Mouse (Mus musculus) left cerebral cortex, postnatal 14 days (tissue): ENCODE measurements at regions not wholly inside any gene's neighbourhood (a gene's known extent, or its start where the extent isn't known, plus 50 kb on each side); places are given as distances from the start of the nearest gene placed in this dataset.
"Not testable (repeated sequence)": the region's sequence is repeated elsewhere in the genome, so short reads cannot be mapped to it uniquely, and the experiment has no call there.

Experiments
- DNase-seq, 2 experiments: peaks; one replicate each; pipeline ENCODE4 v3.0.0; 2021 to 2022; ENCODE audit warnings: low spot score in 2 of 2, mixed read lengths in 1 of 2
- intact Hi-C: fragments of 180-260 bp; cut with DNase I; formaldehyde crosslinking; loops from one replicate; pipeline ENCODE4 v1.15.1; 2025

DNA sequence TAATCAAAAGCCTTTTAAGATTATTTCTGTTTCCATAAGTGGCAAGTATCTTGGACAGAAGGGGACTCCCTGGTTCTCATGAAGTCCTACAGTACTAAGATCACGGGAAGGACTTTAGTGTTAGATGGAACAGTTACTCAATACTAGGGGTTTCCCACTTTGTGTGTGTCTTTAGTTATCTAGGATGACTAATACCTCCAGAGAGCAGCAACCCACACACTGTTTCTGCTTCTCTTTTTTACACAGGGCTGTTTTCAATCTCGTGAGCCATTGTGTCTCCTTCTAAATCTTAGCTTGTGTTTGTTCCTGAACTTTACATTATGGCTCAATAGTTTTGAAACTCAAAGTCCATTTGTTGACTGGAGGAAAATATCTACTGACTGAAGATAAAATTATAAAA is 496.5 kb upstream of the Impg1 start:
- no peak for DNase-seq
- intact Hi-C loops, result no loop called here

DNA sequence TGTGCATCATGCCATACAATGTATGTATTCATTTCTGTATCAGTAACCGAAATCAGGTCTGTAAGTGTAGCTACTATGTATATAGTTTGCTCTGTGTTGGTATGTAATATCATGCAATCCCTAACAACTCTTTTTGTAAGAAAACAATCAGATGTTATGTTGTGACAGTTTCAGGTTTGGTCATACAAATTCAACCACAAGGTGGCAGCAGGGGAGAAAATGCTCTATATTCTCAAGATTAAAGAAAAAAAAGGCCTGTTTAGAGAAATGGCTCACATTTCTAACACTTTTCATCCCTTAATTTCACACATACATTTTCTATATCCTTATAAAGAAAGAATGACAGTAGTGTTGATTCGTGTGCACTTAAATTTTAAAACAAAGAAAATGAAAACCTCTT is 477.7 kb upstream of the Impg1 start:
- peak; percentile 26 to 55 for DNase-seq
- intact Hi-C loops, result loop anchor here (5.0 kb wide), 1 partner anchor 684 kb away; no protein-coding TSS in a partner anchor

DNA sequence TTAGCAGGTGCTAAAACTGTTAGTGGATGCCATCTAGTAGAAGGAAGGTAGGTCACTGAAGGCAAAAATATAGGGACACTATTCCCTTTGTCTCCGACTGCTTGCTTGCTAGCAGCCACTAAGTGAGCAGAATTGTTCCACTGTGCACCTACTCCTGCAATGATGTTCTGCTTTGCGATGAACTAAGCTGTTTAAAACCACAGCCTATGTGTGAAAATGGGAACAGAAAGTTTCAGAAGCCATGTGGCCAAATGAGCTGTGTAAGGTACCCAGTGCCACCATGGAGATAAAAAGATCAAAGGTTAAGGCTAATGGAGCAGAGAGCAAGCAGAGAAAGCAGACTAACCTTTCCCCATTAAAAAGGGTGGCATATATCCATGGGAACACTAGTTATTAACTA is 476.1 kb upstream of the Impg1 start:
- DNase-seq, result no peak
- intact Hi-C loops, result loop anchor here (5.0 kb wide), 1 partner anchor 686 kb away; no protein-coding TSS in a partner anchor

DNA sequence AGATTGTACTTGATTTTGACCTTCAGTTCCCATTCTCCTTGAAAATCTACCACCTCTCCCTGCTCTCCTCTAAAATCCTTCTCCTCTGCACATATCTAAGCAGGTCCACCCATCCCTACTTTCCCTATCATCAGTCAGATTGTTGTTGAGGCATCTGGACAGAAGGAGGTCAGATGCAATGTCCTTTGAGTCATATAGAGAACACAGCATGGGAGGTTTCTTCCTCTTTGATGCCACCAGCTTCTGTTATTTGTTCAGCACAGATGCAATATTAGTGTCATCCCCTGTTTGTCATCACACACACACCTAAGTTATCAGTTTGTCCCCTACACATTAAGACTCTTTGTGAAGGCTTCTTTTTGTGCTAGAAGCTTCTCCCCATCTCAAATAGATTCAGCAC is 473.0 kb upstream of the Impg1 start:
- no peak for DNase-seq
- intact Hi-C loops, result no loop called here

DNA sequence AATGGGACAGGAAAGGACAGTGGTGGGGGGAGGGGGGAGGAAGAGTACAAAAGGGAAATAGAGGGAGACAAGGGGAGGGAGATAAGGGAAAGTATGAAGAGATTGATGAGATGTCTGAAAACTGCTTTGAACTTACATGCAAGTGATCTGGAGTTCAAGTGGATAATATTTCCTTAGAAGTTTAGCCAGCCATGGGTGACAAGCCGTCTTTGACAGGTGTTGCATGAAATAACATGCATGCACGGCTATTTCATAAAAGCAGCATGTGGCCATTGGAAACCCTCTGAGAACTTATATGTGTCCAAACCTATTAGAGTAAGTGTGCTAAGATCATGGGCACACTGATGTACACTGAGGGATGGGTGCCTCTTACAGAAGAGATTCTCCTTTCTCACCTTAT is 465.3 kb upstream of the Impg1 start:
- intact Hi-C loops, result no loop called here
- DNase-seq, result no peak

DNA sequence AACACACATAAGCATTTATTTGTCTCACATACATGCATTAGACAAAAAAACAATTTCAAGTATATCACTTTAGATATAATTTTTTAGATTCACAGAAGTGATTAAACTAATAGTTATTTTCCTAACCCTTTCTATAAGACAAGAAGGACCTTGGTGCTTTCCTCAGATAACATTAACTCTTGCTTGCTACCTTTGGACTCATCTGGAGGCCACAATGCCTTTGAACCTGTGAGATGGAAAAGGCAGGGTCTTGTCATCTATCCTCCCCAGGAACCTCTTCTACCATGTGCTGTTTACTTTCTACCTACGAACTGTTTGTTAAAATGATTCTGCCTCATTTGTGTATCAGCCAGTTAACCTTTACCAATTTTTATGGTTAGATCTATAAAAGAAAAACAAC is 455.0 kb upstream of the Impg1 start:
- no peak for DNase-seq
- intact Hi-C loops, result no loop called here

DNA sequence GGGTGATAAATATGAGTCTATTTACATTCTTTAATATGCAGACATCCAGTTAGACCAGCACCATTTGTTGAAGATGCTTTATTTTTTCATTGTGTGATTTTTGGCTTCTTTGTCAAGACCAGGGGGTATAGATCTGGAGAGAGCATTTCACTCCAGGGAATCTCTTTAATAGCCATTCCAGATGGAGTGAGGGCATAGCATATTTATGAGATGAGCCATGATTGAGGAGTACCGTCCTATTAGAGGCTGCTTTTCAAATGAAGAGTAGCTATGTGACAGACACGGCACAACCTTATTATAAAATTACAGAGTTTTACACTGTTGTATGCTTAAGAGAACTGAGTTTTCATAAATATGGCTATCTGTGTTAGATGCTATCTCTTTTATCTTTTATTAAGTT is 448.6 kb upstream of the Impg1 start:
- intact Hi-C loops, result no loop called here

DNA sequence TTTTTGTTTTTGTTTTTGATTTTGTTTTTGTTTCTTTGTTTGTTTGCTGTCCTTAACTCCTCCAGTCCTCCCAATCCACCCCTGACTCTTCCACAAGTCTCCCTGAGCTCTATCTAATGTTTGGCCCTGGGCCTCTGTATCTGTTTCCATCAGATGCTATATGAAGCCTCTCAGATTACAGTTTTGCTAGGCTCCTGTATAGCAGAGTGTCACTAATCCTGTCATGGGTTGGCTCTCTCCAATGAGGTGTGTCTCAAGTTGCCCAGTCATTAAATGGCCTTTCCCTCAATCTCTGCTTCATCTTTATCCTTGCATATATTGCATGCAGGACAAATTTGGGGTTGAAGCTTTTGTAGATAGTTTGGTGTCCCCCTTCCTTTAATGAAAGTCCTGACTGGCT is 446.9 kb upstream of the Impg1 start:
- DNase-seq, result no peak
- intact Hi-C loops, result no loop called here

More for the DNA sequence above, 448.6 kb upstream of the Impg1 start:
- no peak for DNase-seq

DNA sequence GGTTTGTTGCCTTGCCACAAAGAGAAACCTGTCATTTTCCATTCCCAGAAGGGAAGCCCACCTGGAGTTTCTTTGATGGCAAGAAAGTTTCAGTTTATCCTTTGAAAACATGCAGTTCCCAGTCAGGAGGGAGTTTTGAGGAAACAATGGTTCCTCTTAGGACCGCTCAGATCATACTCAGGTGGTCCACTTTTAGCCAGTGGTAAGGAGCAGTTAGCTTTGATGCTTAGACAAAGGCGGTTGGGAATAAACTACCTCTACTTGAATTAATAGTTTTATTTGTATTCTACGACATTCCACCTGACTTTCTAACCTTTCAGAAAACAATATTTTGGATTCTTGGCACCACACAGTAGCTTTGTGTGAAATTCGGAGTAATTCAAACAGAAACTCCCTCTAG is 401.5 kb upstream of the Impg1 start:
- intact Hi-C loops, result no loop called here
- DNase-seq, result no peak

DNA sequence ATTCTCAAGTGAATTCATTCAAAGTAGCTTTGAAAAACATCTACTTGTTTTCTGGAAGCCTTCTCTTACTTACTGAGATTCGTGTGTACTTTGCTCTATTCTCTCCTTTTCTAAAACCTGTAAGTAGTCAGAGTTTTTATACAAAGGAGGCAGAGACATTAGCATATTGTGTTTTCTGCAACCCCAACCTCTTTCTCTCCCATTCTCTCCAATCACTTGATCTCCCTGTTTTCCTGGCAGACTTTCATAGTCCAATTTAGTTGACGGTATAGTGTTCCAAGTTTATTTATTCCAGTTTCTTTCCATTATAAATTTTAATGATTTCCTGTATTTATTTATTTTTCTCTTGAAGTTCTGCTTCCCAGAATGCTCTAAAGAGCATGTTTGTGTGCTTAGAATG is 393.7 kb upstream of the Impg1 start:
- intact Hi-C loops, result no loop called here
- DNase-seq, result no peak

DNA sequence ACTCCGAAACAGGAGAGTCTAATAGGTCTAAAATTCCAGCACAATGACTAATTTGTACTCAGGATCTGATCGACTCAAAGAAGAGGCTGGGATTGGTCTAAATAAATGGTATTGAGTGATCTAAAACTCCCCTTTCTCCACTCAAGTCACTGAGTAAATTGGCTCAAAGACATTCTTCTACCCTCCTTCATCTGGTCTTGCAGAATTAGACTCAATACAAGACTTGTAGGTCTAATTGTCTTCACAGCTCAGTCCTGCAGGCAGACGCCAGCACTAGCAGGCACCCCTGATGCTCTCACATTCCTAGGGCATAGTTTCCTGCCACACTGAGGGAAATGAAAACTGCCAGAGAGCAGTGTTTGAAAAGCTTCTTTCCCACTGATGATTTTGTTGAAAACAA is 382.9 kb upstream of the Impg1 start:
- DNase-seq, result no peak
- intact Hi-C loops, result no loop called here

DNA sequence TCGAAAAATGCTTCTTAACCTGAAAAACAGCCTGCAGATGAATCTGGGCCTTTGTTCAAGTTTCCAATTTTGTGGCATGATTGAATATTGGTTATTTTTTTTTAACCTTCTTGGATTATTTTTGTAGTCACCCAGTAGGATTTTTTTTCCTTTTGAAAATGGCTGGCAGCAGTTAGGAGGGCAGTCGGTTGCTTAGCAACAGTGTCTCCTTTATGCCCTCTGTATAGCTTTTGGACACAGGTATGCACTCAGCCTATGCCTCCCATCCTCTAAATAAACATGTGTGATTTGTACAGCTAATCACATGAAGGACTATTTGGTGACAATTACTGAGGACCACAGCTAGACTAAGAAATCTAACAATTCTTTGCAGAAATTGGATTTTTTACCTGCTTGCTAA is 367.5 kb upstream of the Impg1 start:
- DNase-seq, result no peak
- intact Hi-C loops, result no loop called here

DNA sequence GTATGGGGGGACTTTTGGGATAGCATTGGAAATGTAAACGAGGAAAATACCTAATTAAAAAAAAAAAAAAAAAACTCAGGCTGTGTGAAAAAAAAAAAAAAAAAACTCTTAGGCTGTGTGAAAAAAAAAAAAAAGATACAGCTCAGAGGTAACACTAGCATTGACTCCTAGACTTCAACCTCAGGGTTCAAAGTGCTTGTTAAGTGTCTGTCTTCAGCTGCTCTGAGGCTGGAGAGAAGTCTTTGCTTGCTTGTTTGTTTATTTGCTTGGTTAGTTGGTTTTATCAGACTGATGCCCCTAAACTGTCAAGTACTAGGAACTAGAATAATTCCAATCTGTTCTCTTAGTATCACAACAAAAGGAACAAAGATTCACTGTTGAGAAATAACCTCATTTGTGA is 360.1 kb upstream of the Impg1 start:
- intact Hi-C loops, result no loop called here
- no peak for DNase-seq

DNA sequence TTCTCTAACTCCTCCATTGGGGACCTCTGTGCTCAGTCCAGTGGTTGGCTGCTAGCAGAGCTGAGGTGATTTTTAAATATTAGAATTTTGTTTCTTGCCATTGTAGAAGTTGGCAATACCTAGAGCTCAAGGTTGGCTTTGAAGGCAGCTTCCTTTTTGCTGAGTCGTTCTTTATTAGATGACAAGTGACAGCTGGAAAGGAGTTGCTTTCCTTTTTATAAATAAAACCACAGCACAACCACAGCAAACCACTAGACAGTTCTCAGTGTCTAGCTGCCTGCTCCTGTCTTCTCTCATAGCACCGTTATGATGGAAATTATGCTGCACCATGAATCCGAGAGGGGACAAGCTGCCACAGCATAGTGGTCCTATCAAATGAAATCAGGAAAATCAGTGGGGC is 354.8 kb upstream of the Impg1 start:
- intact Hi-C loops, result no loop called here
- no peak for DNase-seq

DNA sequence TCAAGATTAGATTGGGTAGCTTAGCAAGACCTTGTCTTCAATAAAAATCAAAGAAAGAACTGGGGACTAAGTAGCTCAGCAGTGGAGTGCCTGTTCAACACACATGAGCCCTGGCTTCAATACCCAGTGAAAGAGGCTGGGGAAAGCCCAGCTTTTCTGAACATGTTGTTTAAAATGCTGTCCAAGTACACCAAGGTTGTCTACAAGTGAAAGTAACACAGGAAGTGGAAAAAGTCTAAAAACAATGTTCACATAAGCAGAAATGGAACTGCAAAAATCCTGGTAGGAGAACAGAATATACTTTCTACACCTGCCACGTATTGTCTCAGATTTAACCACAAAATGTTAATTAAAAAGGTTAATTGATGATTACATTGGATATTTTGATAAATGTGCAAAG is 353.8 kb upstream of the Impg1 start:
- intact Hi-C loops, result no loop called here
- no peak for DNase-seq

DNA sequence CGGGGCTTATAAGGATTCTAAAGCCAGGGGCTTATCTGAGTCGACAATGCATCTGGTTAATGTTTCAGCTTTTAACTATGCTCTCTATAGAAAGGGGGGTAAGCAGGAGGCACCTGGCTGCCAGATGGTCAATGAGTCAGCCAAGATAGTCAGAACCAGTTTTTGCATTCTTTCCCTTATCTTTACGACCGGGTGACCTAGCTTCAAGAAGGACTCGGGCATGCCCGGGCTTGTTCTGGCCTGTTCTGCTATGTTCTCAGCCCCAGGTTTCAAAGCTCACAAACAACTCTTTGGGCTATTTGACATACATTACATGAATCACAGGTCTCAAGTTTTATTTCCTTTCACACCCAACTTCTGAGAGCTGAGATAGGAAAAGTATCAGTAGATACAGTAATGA is 348.6 kb upstream of the Impg1 start:
- DNase-seq, intact Hi-C loops: not testable (repeated sequence)

DNA sequence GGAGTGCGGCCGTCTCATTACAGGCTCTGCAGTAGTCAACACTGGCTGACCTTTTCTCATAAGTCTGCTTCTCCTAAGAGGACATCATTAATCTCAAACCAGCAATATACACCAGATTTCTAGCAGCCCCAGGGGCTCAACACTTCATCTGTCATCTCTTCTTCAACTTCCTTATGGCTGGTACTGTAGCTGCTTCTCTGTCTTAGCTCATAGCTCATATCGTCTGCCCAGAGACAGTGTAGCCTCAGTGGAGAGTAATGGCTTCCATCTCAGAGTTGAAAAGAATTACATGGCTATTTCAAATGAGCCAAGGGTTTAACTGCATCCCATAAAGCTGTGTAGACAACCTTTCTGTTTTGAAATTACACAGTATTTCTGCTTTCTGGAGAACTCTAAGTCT is 326.2 kb upstream of the Impg1 start:
- intact Hi-C loops, result no loop called here
- DNase-seq, result no peak

DNA sequence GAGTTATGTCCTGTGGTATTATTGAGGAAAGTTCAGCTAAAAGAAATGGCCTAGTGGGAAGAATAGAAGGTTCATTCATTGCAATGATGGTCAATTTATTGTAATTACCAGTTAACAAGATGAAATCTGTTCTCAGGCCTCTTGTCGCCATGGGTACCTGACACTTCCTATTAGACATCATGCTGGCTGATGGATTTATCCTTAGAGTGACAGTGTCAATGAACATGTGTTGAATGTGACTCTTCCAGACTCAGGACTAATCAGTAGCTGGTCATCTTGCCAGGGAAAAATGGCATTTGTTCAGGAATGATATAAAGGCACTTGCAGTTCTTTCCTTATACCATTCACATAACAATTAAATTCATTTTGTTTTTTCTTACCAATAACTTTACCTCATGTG is 309.3 kb upstream of the Impg1 start:
- intact Hi-C loops, result no loop called here

DNA sequence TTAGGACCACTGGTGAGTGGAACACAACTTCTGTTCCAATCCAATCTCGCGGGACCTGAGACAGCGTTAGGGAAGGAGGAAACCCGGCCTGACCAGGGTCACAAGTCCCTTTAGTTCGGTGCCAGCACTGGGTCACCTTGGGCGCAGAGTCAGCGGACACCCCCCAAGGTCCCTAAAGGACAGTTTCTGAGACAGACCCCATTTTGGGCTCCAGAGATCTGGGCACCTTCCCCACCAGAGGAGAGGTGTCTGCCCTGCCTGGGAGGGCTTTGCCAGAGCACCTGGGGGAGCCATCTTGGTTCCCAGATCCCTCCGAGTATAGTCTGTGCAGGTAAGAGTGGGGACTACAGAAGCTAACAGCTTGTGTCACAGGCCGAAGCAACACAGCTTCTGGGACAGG is 270.5 kb upstream of the Impg1 start:
- intact Hi-C loops, DNase-seq: not testable (repeated sequence)

More for the DNA sequence above, 309.3 kb upstream of the Impg1 start:
- no peak for DNase-seq

DNA sequence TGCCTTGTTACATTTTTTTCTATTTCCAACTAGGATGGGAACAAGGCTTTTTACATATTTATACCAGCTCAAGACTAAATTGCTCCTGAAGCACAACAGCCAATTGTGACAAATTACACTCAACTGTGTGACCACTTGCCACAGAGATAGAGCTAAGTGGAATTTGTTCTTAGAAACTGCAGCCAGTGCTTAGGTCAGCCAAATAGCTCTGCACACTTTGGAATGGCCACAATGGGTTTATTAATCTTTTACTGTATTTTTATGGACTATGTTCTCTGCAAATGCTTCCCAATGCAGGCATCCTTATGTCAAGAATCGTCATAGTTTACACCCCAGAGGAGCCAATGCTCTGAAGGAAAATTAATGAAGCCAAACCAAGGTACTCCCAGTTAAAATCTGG is 267.7 kb upstream of the Impg1 start:
- no peak for DNase-seq
- intact Hi-C loops, result no loop called here

DNA sequence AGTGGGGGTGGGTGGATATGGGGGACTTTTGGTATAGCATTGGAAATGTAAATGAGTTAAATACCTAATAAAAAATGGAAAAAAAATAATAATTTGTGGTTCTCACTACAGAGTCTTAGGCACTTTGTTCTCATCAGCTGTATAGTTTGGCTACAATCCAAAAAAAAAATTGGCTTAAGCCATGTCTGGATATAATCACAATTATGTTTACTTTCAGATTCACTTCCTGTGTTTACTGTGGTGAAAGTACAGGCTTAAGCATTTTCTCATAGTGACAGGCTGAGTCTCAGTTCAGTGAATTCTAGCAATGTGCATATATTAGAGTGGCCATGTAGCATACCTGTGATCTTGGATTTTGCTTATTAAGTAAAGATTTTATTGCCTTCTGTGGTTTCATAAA is 258.4 kb upstream of the Impg1 start:
- DNase-seq, result no peak
- intact Hi-C loops, result no loop called here

DNA sequence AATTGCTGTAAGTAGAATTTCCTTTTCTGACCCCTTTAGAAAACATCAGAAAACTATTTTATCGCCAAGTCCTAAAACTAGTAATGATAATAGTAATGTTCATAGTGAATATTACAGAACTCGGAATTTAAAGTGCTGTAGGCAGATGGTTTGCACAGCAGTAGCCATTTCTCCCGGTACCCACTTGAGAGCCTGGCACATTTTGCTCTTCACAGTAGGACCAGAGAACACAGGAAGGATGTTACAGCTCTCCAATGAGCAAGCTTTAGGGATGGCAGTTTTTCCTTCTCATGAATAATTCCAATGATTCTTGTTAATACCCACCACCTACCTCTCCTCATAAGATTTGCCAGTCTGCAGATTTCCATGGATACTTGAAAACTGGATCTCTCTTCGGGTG is 253.2 kb upstream of the Impg1 start:
- DNase-seq, result no peak
- intact Hi-C loops, result no loop called here

DNA sequence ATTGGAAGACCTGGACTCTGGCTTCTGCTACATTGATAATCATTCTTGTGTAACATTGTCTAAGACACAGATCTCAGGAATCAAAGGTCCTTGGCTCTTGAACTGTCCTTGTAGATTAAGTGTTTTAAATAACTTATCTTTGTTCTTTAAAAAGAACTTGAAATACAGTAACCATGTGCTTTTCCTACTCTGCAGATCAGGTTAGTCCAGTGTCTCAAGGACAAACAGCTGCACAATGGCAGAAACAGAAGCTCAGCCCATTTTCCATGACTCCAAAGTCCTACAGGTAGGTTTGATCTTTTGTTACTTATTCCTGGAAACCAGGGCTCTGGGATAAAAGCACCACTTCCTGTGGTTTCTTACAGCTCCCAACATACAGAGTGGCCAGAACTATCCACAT is 244.5 kb upstream of the Impg1 start:
- no peak for DNase-seq
- intact Hi-C loops, result no loop called here
